Mouse (Mus musculus) megakaryocyte, embryonic 14.5 days (primary cell): ENCODE data around the gene Lnx2.

Source experiments
- FLI1 ChIP-seq: IDR thresholded peaks from 2 replicates; pipeline ENCODE4 v1.6.1; 2012; ENCODE audit warnings: low read length, inconsistent platforms, mixed read lengths
- GATA1 ChIP-seq: IDR thresholded peaks from 3 replicates; pipeline ENCODE4 v1.6.1; 2012; ENCODE audit warnings: mixed read lengths, low read length, inconsistent platforms, borderline replicate concordance

DNA sequence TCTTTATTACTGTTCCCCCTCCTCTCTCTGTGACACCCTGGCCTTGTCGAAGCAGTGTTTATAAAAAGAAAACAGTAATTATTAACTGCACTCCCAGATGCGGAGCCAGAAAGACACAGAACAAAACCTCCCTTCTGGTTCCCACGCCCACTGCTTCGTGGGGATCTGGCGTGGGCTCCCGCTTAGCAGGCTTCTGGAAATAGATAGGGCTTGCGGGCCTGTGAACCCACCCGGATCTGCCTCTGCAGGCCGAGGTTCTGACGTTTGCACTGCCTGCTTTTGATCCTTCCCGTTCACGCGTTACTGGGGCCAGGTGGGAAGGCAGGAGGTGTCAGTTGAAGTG is 101.6 kb downstream of the Lnx2 start:
- TF ChIP-seq GATA1: no peak
- TF ChIP-seq FLI1: no peak
